Mouse (Mus musculus): ENCODE results near the gene Hadha. TPM values are rescaled to one million over a fixed set of nuclear protein-coding genes. Genes with fewer than 3 reads are reported as not detected.

The Hadha gene
- polyA plus RNA-seq, 1 experiment from 2014 or later, result 61.7 TPM

DNA sequence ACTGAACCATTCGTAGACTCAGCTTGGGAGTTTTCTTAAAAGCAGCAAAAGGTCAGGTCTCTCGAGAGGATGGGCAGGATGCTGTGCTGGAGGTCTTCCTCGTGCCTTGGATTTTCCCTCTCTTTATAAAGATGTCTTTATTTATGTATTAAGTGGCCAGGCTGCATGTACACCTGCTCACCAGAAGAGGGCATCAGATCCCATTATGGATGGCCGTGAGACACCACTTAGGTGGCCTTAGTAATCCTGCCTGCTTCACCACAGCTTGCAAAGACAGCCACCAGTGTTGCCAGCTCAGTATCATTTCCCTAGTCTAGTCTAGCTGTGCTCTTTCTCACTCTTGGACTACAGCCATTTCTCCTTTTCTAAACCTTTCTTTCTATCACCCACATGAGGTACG is 29.4 kb downstream of the Hadha start:
- H3K4me1 ChIP-seq (ENCODE audit: control insufficient read depth, insufficient read depth, low read length), result no peaks in the 10 kb centered on the region
- no peak overlapping the region for H3K4me3 ChIP-seq (replicated peaks; ENCODE audit: low read depth, low read length)
- ATAC-seq (ENCODE audit: low FRiP score, low TSS enrichment) (no peak), DNase-seq (peak; percentile 77)
- H3K9ac ChIP-seq (replicated peaks; ENCODE audit: low read length), result no peak overlapping the region
- 37% methylated on average over 5 of the region's 5 CpGs for WGBS
- H3K9me3 ChIP-seq (ENCODE audit: control insufficient read depth, low read length), result no peaks in the 10 kb centered on the region
- H3K36me3 ChIP-seq (ENCODE audit: control insufficient read depth, insufficient read depth, low read length), result peaks cover 97% of the 10 kb centered on the region
- no peak overlapping the region for H3K27ac ChIP-seq (replicated peaks; ENCODE audit: low read depth, low read length)
- no peak overlapping the region for H3K4me2 ChIP-seq (ENCODE audit: low read length)
- H3K27me3 ChIP-seq (ENCODE audit: control insufficient read depth, insufficient read depth, low read length), result no peaks in the 10 kb centered on the region

- no peak overlapping the region for H3K4me2 ChIP-seq (ENCODE audit: low read length)
- H3K36me3 ChIP-seq (ENCODE audit: control insufficient read depth, insufficient read depth, low read length), result peaks cover 98% of the 10 kb centered on the region
- no peaks in the 10 kb centered on the region for H3K4me1 ChIP-seq (ENCODE audit: control insufficient read depth, insufficient read depth, low read length)
- ATAC-seq (ENCODE audit: low FRiP score, low TSS enrichment) (no peak), DNase-seq (no peak)
- no peaks in the 10 kb centered on the region for H3K9me3 ChIP-seq (ENCODE audit: control insufficient read depth, low read length)
- no peak overlapping the region for H3K4me3 ChIP-seq (replicated peaks; ENCODE audit: low read depth, low read length)
- WGBS, result 93% methylated on average over 6 of the region's 6 CpGs
- no peaks in the 10 kb centered on the region for H3K27me3 ChIP-seq (ENCODE audit: control insufficient read depth, insufficient read depth, low read length)
- H3K9ac ChIP-seq (replicated peaks; ENCODE audit: low read length), result no peak overlapping the region
- H3K27ac ChIP-seq (replicated peaks; ENCODE audit: low read depth, low read length), result no peak overlapping the region
Measured at GRCm38 (mm10) chr5:30122481-30122880, 32.5 kb downstream of the Hadha start.

DNA sequence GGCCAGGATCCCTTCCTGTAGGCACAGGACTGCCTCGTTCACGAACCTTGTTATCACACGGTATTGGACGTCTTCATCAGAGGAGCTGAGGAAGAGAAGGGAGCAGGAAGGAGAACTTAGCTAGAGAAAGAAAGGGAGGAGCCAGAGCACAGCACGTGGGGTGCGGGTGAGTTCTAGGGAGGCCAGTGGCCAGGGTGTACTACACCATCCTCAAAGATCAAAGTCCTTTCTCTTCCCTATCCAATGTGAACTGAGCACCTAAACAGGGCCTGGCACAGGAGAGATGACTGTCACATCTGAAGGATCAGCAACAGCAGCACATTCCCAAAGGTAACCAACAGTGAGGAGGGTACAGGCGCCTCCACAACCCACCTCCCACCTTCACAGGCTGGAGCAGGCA is 34.9 kb downstream of the Hadha start:
- H3K36me3 ChIP-seq (ENCODE audit: control insufficient read depth, insufficient read depth, low read length), result peaks cover 96% of the 10 kb centered on the region
- WGBS, result 82% methylated on average over 7 of the region's 7 CpGs
- H3K27ac ChIP-seq (replicated peaks; ENCODE audit: low read depth, low read length), result no peak overlapping the region
- H3K4me3 ChIP-seq (replicated peaks; ENCODE audit: low read depth, low read length), result no peak overlapping the region
- H3K4me2 ChIP-seq (ENCODE audit: low read length), result no peak overlapping the region
- ATAC-seq (ENCODE audit: low FRiP score, low TSS enrichment) (no peak), DNase-seq (no peak)
- no peak overlapping the region for H3K9ac ChIP-seq (replicated peaks; ENCODE audit: low read length)
- H3K27me3 ChIP-seq (ENCODE audit: control insufficient read depth, insufficient read depth, low read length), result no peaks in the 10 kb centered on the region
- no peaks in the 10 kb centered on the region for H3K4me1 ChIP-seq (ENCODE audit: control insufficient read depth, insufficient read depth, low read length)
- H3K9me3 ChIP-seq (ENCODE audit: control insufficient read depth, low read length), result no peaks in the 10 kb centered on the region

GRCm38 (mm10) chr5:30119163-30119562 is 35.8 kb downstream of the Hadha start:
- no peak overlapping the region for H3K4me3 ChIP-seq (replicated peaks; ENCODE audit: low read depth, low read length)
- 71% methylated on average over 6 of the region's 6 CpGs for WGBS
- no peak overlapping the region for H3K4me2 ChIP-seq (ENCODE audit: low read length)
- peaks cover 4% of the 10 kb centered on the region; the same call in 1 of the 2 replicates for H3K4me1 ChIP-seq (ENCODE audit: control insufficient read depth, insufficient read depth, low read length)
- DNase-seq (no peak), ATAC-seq (ENCODE audit: low FRiP score, low TSS enrichment) (no peak)
- peaks cover 87% of the 10 kb centered on the region for H3K36me3 ChIP-seq (ENCODE audit: control insufficient read depth, insufficient read depth, low read length)
- no peaks in the 10 kb centered on the region for H3K9me3 ChIP-seq (ENCODE audit: control insufficient read depth, low read length)
- no peak overlapping the region for H3K9ac ChIP-seq (replicated peaks; ENCODE audit: low read length)
- no peaks in the 10 kb centered on the region for H3K27me3 ChIP-seq (ENCODE audit: control insufficient read depth, insufficient read depth, low read length)
- H3K27ac ChIP-seq (replicated peaks; ENCODE audit: low read depth, low read length), result no peak overlapping the region

- no peaks in the 10 kb centered on the region for H3K9me3 ChIP-seq (ENCODE audit: control insufficient read depth, low read length)
- WGBS, result 95% methylated on average over 1 of the region's 1 CpGs
- DNase-seq (no peak), ATAC-seq (ENCODE audit: low FRiP score, low TSS enrichment) (no peak)
- H3K4me3 ChIP-seq (replicated peaks; ENCODE audit: low read depth, low read length), result no peak overlapping the region
- H3K4me1 ChIP-seq (ENCODE audit: control insufficient read depth, insufficient read depth, low read length), result peaks cover 11% of the 10 kb centered on the region; the same call in 1 of the 2 replicates
- H3K27ac ChIP-seq (replicated peaks; ENCODE audit: low read depth, low read length), result no peak overlapping the region
- H3K36me3 ChIP-seq (ENCODE audit: control insufficient read depth, insufficient read depth, low read length), result peaks cover 80% of the 10 kb centered on the region
- H3K4me2 ChIP-seq (ENCODE audit: low read length), result no peak overlapping the region
- no peaks in the 10 kb centered on the region; the same call in 1 of the 2 replicates for H3K27me3 ChIP-seq (ENCODE audit: control insufficient read depth, insufficient read depth, low read length)
- no peak overlapping the region for H3K9ac ChIP-seq (replicated peaks; ENCODE audit: low read length)
Measured at GRCm38 (mm10) chr5:30118018-30118417, 36.9 kb downstream of the Hadha start.

GRCm38 (mm10) chr5:30115718-30116117 is 39.2 kb downstream of the Hadha start:
- peaks cover 20% of the 10 kb centered on the region for H3K4me1 ChIP-seq (ENCODE audit: control insufficient read depth, insufficient read depth, low read length)
- no peak overlapping the region for H3K4me3 ChIP-seq (replicated peaks; ENCODE audit: low read depth, low read length)
- H3K27ac ChIP-seq (replicated peaks; ENCODE audit: low read depth, low read length), result no peak overlapping the region
- ATAC-seq (ENCODE audit: low FRiP score, low TSS enrichment) (no peak), DNase-seq (no peak)
- 54% methylated on average over 10 of the region's 10 CpGs for WGBS
- peaks cover 57% of the 10 kb centered on the region for H3K36me3 ChIP-seq (ENCODE audit: control insufficient read depth, insufficient read depth, low read length)
- no peak overlapping the region for H3K4me2 ChIP-seq (ENCODE audit: low read length)
- H3K9ac ChIP-seq (replicated peaks; ENCODE audit: low read length), result no peak overlapping the region
- H3K27me3 ChIP-seq (ENCODE audit: control insufficient read depth, insufficient read depth, low read length), result peaks cover 7% of the 10 kb centered on the region; the same call in 1 of the 2 replicates
- no peaks in the 10 kb centered on the region for H3K9me3 ChIP-seq (ENCODE audit: control insufficient read depth, low read length)

- Histone ChIP-seq H3K4me2 (ENCODE audit: low read length) (peak overlapping the region; percentile 66), H3K27me3 (ENCODE audit: control insufficient read depth, insufficient read depth, low read length) (peaks cover 7% of the 10 kb centered on the region; the same call in 1 of the 2 replicates), H3K9ac (replicated peaks; ENCODE audit: low read length) (peak overlapping the region; percentile 64), H3K4me1 (ENCODE audit: control insufficient read depth, insufficient read depth, low read length) (peaks cover 30% of the 10 kb centered on the region), H3K9me3 (ENCODE audit: control insufficient read depth, low read length) (no peaks in the 10 kb centered on the region), H3K36me3 (ENCODE audit: control insufficient read depth, insufficient read depth, low read length) (peaks cover 47% of the 10 kb centered on the region), H3K4me3 (replicated peaks; ENCODE audit: low read depth, low read length) (peak overlapping the region; percentile 44), H3K27ac (replicated peaks; ENCODE audit: low read depth, low read length) (no peak overlapping the region)
- ATAC-seq (ENCODE audit: low FRiP score, low TSS enrichment) (peak; percentile 4; the same call in 1 of the 2 replicates), DNase-seq (no peak)
- 7% methylated on average over 28 of the region's 28 CpGs for whole genome bisulfite sequencing
Measured at GRCm38 (mm10) chr5:30114761-30115140, 40.2 kb downstream of the Hadha start.

GRCm38 (mm10) chr5:30113881-30114760 is 40.8 kb downstream of the Hadha start:
- Histone ChIP-seq H3K4me2 (ENCODE audit: low read length) (peak overlapping the region; percentile 66), H3K4me3 (replicated peaks; ENCODE audit: low read depth, low read length) (peak overlapping the region; percentile 44), H3K36me3 (ENCODE audit: control insufficient read depth, insufficient read depth, low read length) (peaks cover 41% of the 10 kb centered on the region), H3K27ac (replicated peaks; ENCODE audit: low read depth, low read length) (peak overlapping the region; percentile 64; the same call in 1 of the 2 replicates), H3K9ac (replicated peaks; ENCODE audit: low read length) (peak overlapping the region; percentile 64), H3K9me3 (ENCODE audit: control insufficient read depth, low read length) (no peaks in the 10 kb centered on the region), H3K27me3 (ENCODE audit: control insufficient read depth, insufficient read depth, low read length) (peaks cover 7% of the 10 kb centered on the region; the same call in 1 of the 2 replicates), H3K4me1 (ENCODE audit: control insufficient read depth, insufficient read depth, low read length) (peaks cover 34% of the 10 kb centered on the region)
- peak; percentile 77 for ATAC-seq (ENCODE audit: low FRiP score, low TSS enrichment)
- WGBS, result 2% methylated on average over 103 of the region's 103 CpGs
- peak; percentile 94 for DNase-seq

Measured in midbrain, embryonic 14.5 days (tissue).